ENCODE assay signal across 28 mouse cellular contexts in genomic region chr5:21669307-21669706, GRCm38 (mm10). TPM values are rescaled to one million over a fixed set of nuclear protein-coding genes. Genes with fewer than 3 reads are reported as not detected.
DNase-seq lines count a peak whose midpoint lies in the region; ATAC-seq and TF ChIP-seq lines count a peak whose summit lies in the region.
"Had no signal": no experiment of that assay in that cellular context is flagged by ENCODE, and none has a peak within 500 bp of the region (broad histone marks: within the 10 kb centered on the region; RNA-seq: fewer than 3 reads in every experiment).

No protein-coding gene starts in this region.

- WGBS in forebrain, embryonic 11.5 days, result 96% methylated on average over 2 of the region's 2 CpGs
- 92% methylated on average over 2 of the region's 2 CpGs for WGBS in forebrain, embryonic 16.5 days
- 87% methylated on average over 2 of the region's 2 CpGs for WGBS in heart, adult 2 months
- 84% methylated on average over 2 of the region's 2 CpGs for WGBS in heart, embryonic 10.5 days

- peak; percentile 30 for TF ChIP-seq CTCF in heart, adult 2 months (IDR thresholded peaks at IDR 0.05)

- no peaks in the 10 kb centered on the region for H3K27me3 ChIP-seq in forebrain, embryonic 11.5 days (ENCODE audit: control insufficient read depth, insufficient read depth, low read length)
- no peaks in the 10 kb centered on the region for H3K27me3 ChIP-seq in forebrain, embryonic 16.5 days (replicated peaks; ENCODE audit: control insufficient read depth, insufficient read depth, low read length)
- H3K27me3 ChIP-seq in heart, adult 2 months (ENCODE audit: control insufficient read depth, insufficient read depth, low read length), result no peaks in the 10 kb centered on the region
- H3K27me3 ChIP-seq in heart, embryonic 10.5 days (ENCODE audit: insufficient read depth, poor library complexity, severe bottlenecking), result no peaks in the 10 kb centered on the region
- H3K27me3 ChIP-seq: CH12.LX; heart, embryonic 12.5 days; heart, embryonic 15.5 days; Patski had no signal

- ATAC-seq in forebrain, embryonic 11.5 days (replicated peaks; ENCODE audit: low FRiP score), result no peak
- ATAC-seq in forebrain, embryonic 16.5 days, result no peak
- ATAC-seq: forebrain, embryonic 14.5 days; hindbrain, postnatal 0 days; inflammation-experienced regulatory T-cells, adult 6 months; intestine, embryonic 16.5 days; Patski had no signal

- H3K4me3 ChIP-seq in forebrain, embryonic 11.5 days (ENCODE audit: low read depth, low read length), result no peak overlapping the region
- H3K4me3 ChIP-seq in forebrain, embryonic 16.5 days (replicated peaks; ENCODE audit: low read length), result no peak overlapping the region
- H3K4me3 ChIP-seq in heart, adult 2 months, result no peak overlapping the region
- no peak overlapping the region for H3K4me3 ChIP-seq in heart, embryonic 10.5 days
- H3K4me3 ChIP-seq: forebrain, embryonic 10.5 days; heart, embryonic 12.5 days; heart, embryonic 15.5 days had no signal

- TF ChIP-seq POLR2A in heart, adult 2 months (IDR thresholded peaks at IDR 0.05; ENCODE audit: insufficient read depth, low read depth, low read length), result no peak

- no peaks in the 10 kb centered on the region for H3K79me2 ChIP-seq in heart, adult 2 months (replicated peaks; ENCODE audit: control insufficient read depth, insufficient read depth, low read length)

- H3K4me1 ChIP-seq in forebrain, embryonic 11.5 days (replicated peaks; ENCODE audit: control insufficient read depth, insufficient read depth, low read length), result 0 out of 2 replicates have a peak, but pooled peaks cover 2% of the 10 kb centered on the region
- H3K4me1 ChIP-seq in forebrain, embryonic 16.5 days (replicated peaks; ENCODE audit: control insufficient read depth, insufficient read depth, low read length), result no peaks in the 10 kb centered on the region
- no peaks in the 10 kb centered on the region for H3K4me1 ChIP-seq in heart, adult 2 months (ENCODE audit: control insufficient read depth, insufficient read depth, low read length)
- peaks cover 11% of the 10 kb centered on the region; the same call in 1 of the 2 replicates for H3K4me1 ChIP-seq in heart, embryonic 10.5 days

- H3K9me3 ChIP-seq in forebrain, embryonic 11.5 days (ENCODE audit: control insufficient read depth, low read length), result no peaks in the 10 kb centered on the region
- no peaks in the 10 kb centered on the region for H3K9me3 ChIP-seq in forebrain, embryonic 16.5 days (ENCODE audit: control insufficient read depth, low read length)
- H3K9me3 ChIP-seq in heart, embryonic 10.5 days, result no peaks in the 10 kb centered on the region
- H3K9me3 ChIP-seq: forebrain, embryonic 10.5 days; G1E; heart, embryonic 12.5 days; heart, embryonic 15.5 days had no signal

- no peak overlapping the region for H3K9ac ChIP-seq in forebrain, embryonic 11.5 days (ENCODE audit: low read length)
- no peak overlapping the region for H3K9ac ChIP-seq in forebrain, embryonic 16.5 days (replicated peaks; ENCODE audit: low read depth, low read length)
- H3K9ac ChIP-seq in heart, adult 2 months (ENCODE audit: low read depth, low read length), result no peak overlapping the region
- H3K9ac ChIP-seq: heart, embryonic 12.5 days; heart, embryonic 15.5 days; hindbrain, embryonic 14.5 days had no signal

- no peak overlapping the region for H3K27ac ChIP-seq in forebrain, embryonic 11.5 days (ENCODE audit: low read depth, low read length)
- H3K27ac ChIP-seq in forebrain, embryonic 16.5 days (ENCODE audit: low read length), result no peak overlapping the region
- no peak overlapping the region for H3K27ac ChIP-seq in heart, adult 2 months
- H3K27ac ChIP-seq in heart, embryonic 10.5 days, result no peak overlapping the region
- H3K27ac ChIP-seq: forebrain, embryonic 10.5 days; heart, embryonic 15.5 days; hindbrain, embryonic 14.5 days; hindbrain, postnatal 0 days had no signal

- no peak overlapping the region for H3K4me2 ChIP-seq in forebrain, embryonic 11.5 days (ENCODE audit: low read depth, low read length, severe bottlenecking)
- H3K4me2 ChIP-seq in forebrain, embryonic 16.5 days (ENCODE audit: low read length), result no peak overlapping the region
- H3K4me2 ChIP-seq: heart, embryonic 12.5 days; heart, embryonic 15.5 days; hindbrain, embryonic 14.5 days had no signal

- H3K36me3 ChIP-seq in forebrain, embryonic 11.5 days (ENCODE audit: control insufficient read depth, insufficient read depth, low read length), result no peaks in the 10 kb centered on the region; the same call in 1 of the 2 replicates
- H3K36me3 ChIP-seq in forebrain, embryonic 16.5 days (ENCODE audit: control insufficient read depth, insufficient read depth), result no peaks in the 10 kb centered on the region
- H3K36me3 ChIP-seq in heart, adult 2 months (ENCODE audit: control insufficient read depth, insufficient read depth, low read length), result no peaks in the 10 kb centered on the region
- H3K36me3 ChIP-seq in heart, embryonic 10.5 days, result no peaks in the 10 kb centered on the region

- no peak for TF ChIP-seq EP300 in heart, adult 2 months (IDR thresholded peaks at IDR 0.05; ENCODE audit: insufficient read depth, low read depth, low read length)

- intact Hi-C loops in heart, adult 2 months (cut with DNase I), result no loop called here

- DNase-seq in forebrain, embryonic 11.5 days (ENCODE audit: low spot score), result peak; percentile 38
- no peak for DNase-seq in heart, adult 2 months
- no peak for DNase-seq in heart, embryonic 10.5 days (ENCODE audit: low spot score)
- peak; percentile 26 for DNase-seq in thymus, postnatal 4 days
- DNase-seq in thymus, postnatal 36 days, result no peak
- no peak for DNase-seq in kidney, postnatal 25 days
- DNase-seq: adrenal gland, adult 2 months; adrenal gland, postnatal 36 days; B cell, adult 2 months; cerebellum, adult 18-20 months; cerebellum, adult 9-10 months; cerebellum, postnatal 14 days; gastrocnemius, postnatal 14 days; heart, postnatal 10 days; heart, postnatal 36 days had no signal

RNA-seq across cellular contexts. Expression of gene Armc10, which starts 23.7 kb away (rescaled TPM):
- polyA plus RNA-seq in forebrain, embryonic 11.5 days (2014; fragmentation: Nextera tagmentation; extraction: Ambion mirVana), result 93.1 and 93.2 TPM in 2 replicates
- polyA plus RNA-seq in forebrain, embryonic 16.5 days (2015; fragmentation: Nextera tagmentation; extraction: Ambion mirVana), result 87.6 and 92.1 TPM in 2 replicates
- total RNA-seq in heart, adult 2 months (2021), result 1 to 10 TPM; 8.0 to 9.4 TPM
- polyA plus RNA-seq in heart, adult 2 months (2012; rRNA removed), result 10.8 and 12.2 TPM in 2 replicates
- polyA plus RNA-seq in heart, embryonic 10.5 days (2016; fragmentation: Nextera tagmentation; extraction: Ambion mirVana), result 23.0 and 32.8 TPM in 2 replicates

RNA-seq across cellular contexts. Expression of gene Fbxl13, which starts 23.9 kb away (rescaled TPM):
- 0.15 TPM in 1 of 2 replicates, not detected in the other for polyA plus RNA-seq in forebrain, embryonic 11.5 days (2014; fragmentation: Nextera tagmentation; extraction: Ambion mirVana)
- 0.17 and 0.18 TPM in 2 replicates for polyA plus RNA-seq in forebrain, embryonic 16.5 days (2015; fragmentation: Nextera tagmentation; extraction: Ambion mirVana)
- not detected for total RNA-seq in heart, adult 2 months (2021)
- 0.35 and 0.47 TPM in 2 replicates for polyA plus RNA-seq in heart, adult 2 months (2012; rRNA removed)
- 0.22 and 0.26 TPM in 2 replicates for polyA plus RNA-seq in heart, embryonic 10.5 days (2016; fragmentation: Nextera tagmentation; extraction: Ambion mirVana)
- total RNA-seq: adrenal gland, postnatal 36 days; heart, adult 8-10 months; heart, postnatal 36 days had no signal
- polyA plus RNA-seq: G1E had no signal

RNA-seq across cellular contexts. Expression of gene Napepld, which starts 31.9 kb away (rescaled TPM):
- 17.9 and 20.3 TPM in 2 replicates for polyA plus RNA-seq in forebrain, embryonic 11.5 days (2014; fragmentation: Nextera tagmentation; extraction: Ambion mirVana)
- polyA plus RNA-seq in forebrain, embryonic 16.5 days (2015; fragmentation: Nextera tagmentation; extraction: Ambion mirVana), result 3.5 and 3.6 TPM in 2 replicates
- 1 to 10 TPM; 5.4 to 5.9 TPM for total RNA-seq in heart, adult 2 months (2021)
- 2.4 and 3.7 TPM in 2 replicates for polyA plus RNA-seq in heart, adult 2 months (2012; rRNA removed)
- polyA plus RNA-seq in heart, embryonic 10.5 days (2016; fragmentation: Nextera tagmentation; extraction: Ambion mirVana), result 3.1 and 3.7 TPM in 2 replicates

Comparison
In these comparisons a context has a peak if more than half of its experiments do, and no peak if none do; other contexts are left out.
1. DNase-seq: peak in forebrain, embryonic 11.5 days (single experiment) and thymus, postnatal 4 days (single experiment); none in heart, adult 2 months (0 of 2), heart, embryonic 10.5 days (single experiment), thymus, postnatal 36 days (0 of 2) and kidney, postnatal 25 days (0 of 2).